Mouse (Mus musculus) limb, embryonic 13.5 days (tissue): ENCODE results near the gene Gne. TPM values are rescaled to one million over a fixed set of nuclear protein-coding genes. Genes with fewer than 3 reads are reported as not detected.

Source experiments
- ATAC-seq: fragments of 200-750 bp; cut with Nextera tagmentation; 2 replicates; pipeline ENCODE4 v1.8.0; 2017; ENCODE audit warnings: low read depth, moderate number of reproducible peaks, moderate TSS enrichment; ENCODE audit not compliant: low FRiP score
- H3K27ac ChIP-seq: fragments of 300-500 bp; sonication (generic); 2 replicates; pipeline ENCODE4 v1.5.1; 2015; ENCODE audit warnings: inconsistent platforms, mild to moderate bottlenecking, moderate library complexity
- H3K27me3 ChIP-seq: fragments of 300-500 bp; sonication (generic); 2 replicates; pipeline ENCODE4 v1.6.1; 2015; ENCODE audit warnings: mild to moderate bottlenecking, inconsistent platforms
- H3K36me3 ChIP-seq: fragments of 300-500 bp; sonication (generic); 2 replicates; pipeline ENCODE4 v1.6.1; 2015; ENCODE audit warnings: inconsistent platforms, mild to moderate bottlenecking, moderate library complexity
- H3K4me1 ChIP-seq: fragments of 300-500 bp; sonication (generic); 2 replicates; pipeline ENCODE4 v1.6.1; 2015; ENCODE audit warnings: inconsistent platforms
- H3K4me2 ChIP-seq: fragments of 300-500 bp; sonication (generic); replicated peaks from 2 replicates; pipeline ENCODE4 v1.6.1; 2015; ENCODE audit warnings: inconsistent platforms, mild to moderate bottlenecking, moderate library complexity
- H3K4me3 ChIP-seq: fragments of 300-500 bp; sonication (generic); 2 replicates; pipeline ENCODE4 v1.5.1; 2015; ENCODE audit warnings: moderate library complexity, mild to moderate bottlenecking, inconsistent platforms
- H3K9ac ChIP-seq: fragments of 300-500 bp; sonication (generic); 2 replicates; pipeline ENCODE4 v1.6.1; 2015; ENCODE audit warnings: mild to moderate bottlenecking, inconsistent platforms
- H3K9me3 ChIP-seq: fragments of 300-500 bp; sonication (generic); 2 replicates; pipeline ENCODE4 v1.6.1; 2016; ENCODE audit warnings: inconsistent platforms
- WGBS: fragments of 180-500 bp; shearing (Covaris S2); methylation state at CpG from one replicate; pipeline ENCODE4 v1.1.7; 2015; 5-methylcytosine and 5-hydroxymethylcytosine counted together
- polyA plus RNA-seq: library from polyadenylated mRNA; unstranded; fragments of >200 nt; fragmentation: Nextera tagmentation; extraction: Ambion mirVana; gene quantifications from 2 replicates; pipeline ENCODE4 v1.2.1, GENCODE M21; 2015

The Gne gene
- polyA plus RNA-seq, 1 experiment from 2014 or later, result 24.8 TPM

GRCm38 (mm10) chr4:44103620-44104019 lies 19.6 kb upstream of the Gne start:
- H3K4me1 ChIP-seq, result peaks cover 32% of the 10 kb centered on the region
- H3K4me2 ChIP-seq, result 0 out of 2 replicates have a peak overlapping the region, but pooled peaks have one; percentile 14
- peak overlapping the region; percentile 44; the same call in 1 of the 2 replicates for H3K27ac ChIP-seq
- 69% methylated on average over 8 of the region's 8 CpGs for WGBS
- H3K9ac ChIP-seq, result no peak overlapping the region
- no peaks in the 10 kb centered on the region for H3K27me3 ChIP-seq
- no peaks in the 10 kb centered on the region for H3K9me3 ChIP-seq
- no peaks in the 10 kb centered on the region for H3K36me3 ChIP-seq
- peak; percentile 48; the same call in 1 of the 2 replicates for ATAC-seq
- H3K4me3 ChIP-seq, result no peak overlapping the region

GRCm38 (mm10) chr4:44097576-44098335 lies 13.8 kb upstream of the Gne start:
- H3K4me1 ChIP-seq, result no peaks in the 10 kb centered on the region; the same call in 1 of the 2 replicates
- H3K27ac ChIP-seq, result no peak overlapping the region
- no peak overlapping the region for H3K4me2 ChIP-seq
- no peaks in the 10 kb centered on the region for H3K27me3 ChIP-seq
- 44% methylated on average over 11 of the region's 11 CpGs for WGBS
- no peaks in the 10 kb centered on the region for H3K9me3 ChIP-seq
- no peaks in the 10 kb centered on the region for H3K36me3 ChIP-seq
- ATAC-seq, result no peak
- H3K9ac ChIP-seq, result no peak overlapping the region
- no peak overlapping the region for H3K4me3 ChIP-seq

GRCm38 (mm10) chr4:44094475-44094874 lies 10.5 kb upstream of the Gne start:
- H3K9ac ChIP-seq, result no peak overlapping the region
- 79% methylated on average over 4 of the region's 4 CpGs for WGBS
- H3K36me3 ChIP-seq, result no peaks in the 10 kb centered on the region
- ATAC-seq, result no peak
- no peak overlapping the region for H3K27ac ChIP-seq
- no peak overlapping the region for H3K4me2 ChIP-seq
- H3K27me3 ChIP-seq, result no peaks in the 10 kb centered on the region
- no peaks in the 10 kb centered on the region for H3K9me3 ChIP-seq
- no peak overlapping the region for H3K4me3 ChIP-seq
- no peaks in the 10 kb centered on the region; the same call in 1 of the 2 replicates for H3K4me1 ChIP-seq

GRCm38 (mm10) chr4:44092359-44092758 lies 8.4 kb upstream of the Gne start:
- WGBS, result 84% methylated on average over 10 of the region's 11 CpGs
- no peak overlapping the region for H3K9ac ChIP-seq
- H3K36me3 ChIP-seq, result no peaks in the 10 kb centered on the region
- no peak overlapping the region for H3K27ac ChIP-seq
- no peaks in the 10 kb centered on the region for H3K4me1 ChIP-seq
- no peak overlapping the region for H3K4me2 ChIP-seq
- no peak for ATAC-seq
- H3K9me3 ChIP-seq, result no peaks in the 10 kb centered on the region
- H3K4me3 ChIP-seq, result no peak overlapping the region
- no peaks in the 10 kb centered on the region for H3K27me3 ChIP-seq

- 91% methylated on average over 3 of the region's 3 CpGs for WGBS
- no peaks in the 10 kb centered on the region for H3K27me3 ChIP-seq
- ATAC-seq, result no peak
- no peak overlapping the region for H3K27ac ChIP-seq
- H3K4me1 ChIP-seq, result peaks cover 16% of the 10 kb centered on the region
- H3K9ac ChIP-seq, result no peak overlapping the region
- no peak overlapping the region for H3K4me3 ChIP-seq
- H3K4me2 ChIP-seq, result no peak overlapping the region
- no peaks in the 10 kb centered on the region for H3K36me3 ChIP-seq
- no peaks in the 10 kb centered on the region for H3K9me3 ChIP-seq
Observed at GRCm38 (mm10) chr4:44085566-44085965, 1.6 kb upstream of the Gne start.

- Histone ChIP-seq H3K27me3 (no peaks in the 10 kb centered on the region), H3K4me1 (peaks cover 16% of the 10 kb centered on the region), H3K9ac (no peak overlapping the region), H3K27ac (no peak overlapping the region), H3K4me3 (peak overlapping the region; percentile 10; the same call in 1 of the 2 replicates), H3K9me3 (no peaks in the 10 kb centered on the region), H3K36me3 (no peaks in the 10 kb centered on the region), H3K4me2 (peak overlapping the region; percentile 57)
- ATAC-seq, result no peak
- 73% methylated on average over 13 of the region's 13 CpGs for WGBS
Observed at GRCm38 (mm10) chr4:44084602-44085325, 787 bp upstream of the Gne start.

GRCm38 (mm10) chr4:44078358-44078933 lies 5.5 kb downstream of the Gne start:
- Histone ChIP-seq H3K9ac (no peak overlapping the region), H3K4me1 (peaks cover 6% of the 10 kb centered on the region), H3K27ac (no peak overlapping the region), H3K36me3 (no peaks in the 10 kb centered on the region), H3K9me3 (no peaks in the 10 kb centered on the region), H3K4me3 (no peak overlapping the region), H3K4me2 (no peak overlapping the region), H3K27me3 (no peaks in the 10 kb centered on the region)
- ATAC-seq, result no peak
- 81% methylated on average over 7 of the region's 7 CpGs for WGBS

GRCm38 (mm10) chr4:44074422-44074821 lies 9.6 kb downstream of the Gne start:
- no peaks in the 10 kb centered on the region for H3K36me3 ChIP-seq
- H3K4me2 ChIP-seq, result no peak overlapping the region
- 63% methylated on average over 4 of the region's 4 CpGs for WGBS

GRCm38 (mm10) chr4:44073799-44074198 lies 10.2 kb downstream of the Gne start:
- H3K27ac ChIP-seq, result no peak overlapping the region
- H3K27me3 ChIP-seq, result no peaks in the 10 kb centered on the region
- peaks cover 13% of the 10 kb centered on the region for H3K4me1 ChIP-seq
- H3K36me3 ChIP-seq, result no peaks in the 10 kb centered on the region
- 87% methylated on average over 3 of the region's 3 CpGs for WGBS
- H3K4me2 ChIP-seq, result no peak overlapping the region
- no peak for ATAC-seq
- no peaks in the 10 kb centered on the region for H3K9me3 ChIP-seq
- H3K4me3 ChIP-seq, result no peak overlapping the region
- no peak overlapping the region for H3K9ac ChIP-seq

More at GRCm38 (mm10) chr4:44074422-44074821, 9.6 kb downstream of the Gne start:
- no peak overlapping the region for H3K4me3 ChIP-seq
- ATAC-seq, result no peak
- no peak overlapping the region for H3K27ac ChIP-seq
- peaks cover 13% of the 10 kb centered on the region for H3K4me1 ChIP-seq
- H3K9ac ChIP-seq, result no peak overlapping the region
- no peaks in the 10 kb centered on the region for H3K27me3 ChIP-seq
- no peaks in the 10 kb centered on the region for H3K9me3 ChIP-seq

- ATAC-seq, result peak; percentile 59
- no peaks in the 10 kb centered on the region for H3K27me3 ChIP-seq
- H3K36me3 ChIP-seq, result no peaks in the 10 kb centered on the region
- H3K9me3 ChIP-seq, result no peaks in the 10 kb centered on the region
- peak overlapping the region; percentile 90 for H3K9ac ChIP-seq
- H3K27ac ChIP-seq, result no peak overlapping the region
- H3K4me3 ChIP-seq, result peak overlapping the region; percentile 94
- H3K4me2 ChIP-seq, result peak overlapping the region; percentile 85
- peaks cover 13% of the 10 kb centered on the region for H3K4me1 ChIP-seq
- WGBS, result 9% methylated on average over 9 of the region's 9 CpGs
Observed at GRCm38 (mm10) chr4:44072873-44073441, 11.0 kb downstream of the Gne start.

- no peaks in the 10 kb centered on the region for H3K27me3 ChIP-seq
- 0% methylated on average over 69 of the region's 70 CpGs for WGBS
- no peaks in the 10 kb centered on the region for H3K9me3 ChIP-seq
Observed at GRCm38 (mm10) chr4:44072146-44072872, 11.7 kb downstream of the Gne start.

More at GRCm38 (mm10) chr4:44072146-44072872, 11.7 kb downstream of the Gne start:
- H3K4me3 ChIP-seq, result peak overlapping the region; percentile 94
- peak overlapping the region; percentile 90 for H3K9ac ChIP-seq
- H3K4me2 ChIP-seq, result peak overlapping the region; percentile 85
- peaks cover 13% of the 10 kb centered on the region for H3K4me1 ChIP-seq
- H3K36me3 ChIP-seq, result no peaks in the 10 kb centered on the region
- ATAC-seq, result peak; percentile 97
- peak overlapping the region; percentile 70; the same call in 1 of the 2 replicates for H3K27ac ChIP-seq
